Mouse (Mus musculus) lung, postnatal 10 days (tissue): Measurements from ENCODE around the gene Fnbp1.

Experiments
- DNase-seq: peaks from one replicate; pipeline ENCODE4 v3.0.0; 2021

The Fnbp1 gene

DNA sequence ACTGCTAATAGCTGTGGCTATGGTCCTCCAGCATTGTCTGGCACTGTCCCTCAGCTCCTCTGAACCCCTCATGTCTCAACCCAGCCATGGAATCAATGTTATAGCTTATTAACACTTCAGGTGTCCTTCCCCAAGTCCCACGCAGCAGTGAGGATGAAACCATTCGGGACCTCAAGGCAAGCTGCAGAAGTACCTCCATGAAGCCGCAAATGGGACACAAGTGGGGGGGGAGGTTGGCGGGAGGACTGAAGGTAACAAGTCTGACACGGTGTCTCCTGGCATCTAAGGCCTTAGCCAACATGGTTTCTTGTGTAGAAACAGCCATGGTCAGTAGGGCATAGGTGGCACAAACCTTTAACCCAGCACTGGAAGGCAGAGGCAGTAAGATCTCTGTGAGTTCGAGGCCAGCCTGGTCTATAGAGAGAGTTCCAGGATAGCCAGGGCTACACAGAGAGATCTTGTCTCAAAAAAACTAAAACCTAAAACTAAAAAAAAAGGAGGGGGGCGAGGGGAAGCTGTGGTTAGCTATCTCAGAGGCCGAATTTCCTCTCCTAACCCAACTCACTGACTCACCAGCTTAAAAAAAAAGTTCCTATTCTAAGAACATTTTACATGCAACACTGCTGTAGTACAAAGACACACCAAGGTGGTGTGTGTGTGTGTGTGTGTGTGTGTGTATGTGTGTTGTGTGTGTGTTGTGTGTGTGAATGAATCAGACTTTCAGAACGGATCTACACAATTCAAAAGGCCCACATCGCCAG, 79.8 kb downstream of the Fnbp1 start:
- no peak for DNase-seq

DNA sequence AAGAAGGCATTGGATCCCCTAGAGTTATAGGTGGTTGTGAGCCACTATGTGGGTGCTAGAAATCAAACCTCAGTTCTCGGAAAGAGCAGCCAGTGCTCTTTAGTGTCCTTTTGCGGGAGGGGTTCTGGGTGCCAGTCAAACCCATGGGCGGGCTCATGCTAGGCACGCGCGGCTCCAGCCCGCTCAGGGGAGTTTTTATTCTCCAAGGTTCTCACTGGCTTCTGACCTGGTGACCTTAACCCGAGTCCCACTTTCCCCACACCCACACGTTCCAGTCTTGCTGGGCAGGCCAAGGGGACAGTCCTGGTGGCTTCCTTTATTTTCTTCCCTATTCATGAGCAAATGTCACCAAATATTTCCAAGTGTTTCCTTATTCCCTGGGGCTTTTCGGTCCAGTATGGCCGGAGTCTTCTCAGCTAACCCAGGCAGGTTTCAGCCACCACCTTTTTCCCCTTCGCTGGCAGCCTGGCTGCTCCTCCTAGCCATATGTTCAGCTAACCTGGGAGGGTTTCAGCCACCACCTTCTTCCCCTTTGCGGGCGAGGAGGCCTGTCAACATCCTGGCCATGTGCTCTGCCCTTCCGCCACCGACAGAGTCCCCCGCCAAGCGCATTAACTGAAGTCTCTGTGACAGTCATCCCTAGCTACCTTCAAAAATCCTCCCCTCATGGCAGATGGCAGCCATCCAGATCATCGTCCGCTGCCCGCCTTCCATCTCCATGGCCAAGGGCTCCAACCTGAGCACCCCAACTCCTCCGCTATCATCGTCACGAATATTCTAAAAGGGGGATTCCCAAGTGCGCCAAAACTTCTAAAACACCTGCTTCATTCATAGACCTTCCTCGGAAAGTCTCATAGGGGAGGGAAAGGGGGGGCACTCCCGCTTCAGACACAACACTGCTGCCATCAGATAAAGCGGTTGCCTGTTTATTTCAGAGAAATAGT, 80.7 kb downstream of the Fnbp1 start:
- peak; percentile 23 for DNase-seq

DNA sequence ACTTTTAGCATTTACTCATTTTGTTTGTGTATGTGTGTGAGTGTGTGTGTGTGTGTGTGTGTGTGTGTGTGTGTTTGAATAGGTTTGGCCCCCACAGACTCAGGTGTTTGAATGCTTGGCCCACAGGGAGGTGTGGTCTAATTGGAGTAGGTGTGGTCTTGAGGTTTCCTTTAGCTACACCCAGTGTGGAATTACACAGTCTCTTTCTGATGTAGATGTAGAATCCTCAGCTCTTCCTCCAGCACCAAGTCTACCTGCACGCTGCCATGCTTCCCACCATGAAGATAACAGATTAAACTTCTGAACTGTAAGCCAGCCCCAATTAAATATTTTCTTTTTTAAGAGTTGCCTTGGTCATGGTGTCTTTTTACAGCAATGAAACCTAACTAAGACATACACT, 81.5 kb downstream of the Fnbp1 start:
- DNase-seq = no peak

DNA sequence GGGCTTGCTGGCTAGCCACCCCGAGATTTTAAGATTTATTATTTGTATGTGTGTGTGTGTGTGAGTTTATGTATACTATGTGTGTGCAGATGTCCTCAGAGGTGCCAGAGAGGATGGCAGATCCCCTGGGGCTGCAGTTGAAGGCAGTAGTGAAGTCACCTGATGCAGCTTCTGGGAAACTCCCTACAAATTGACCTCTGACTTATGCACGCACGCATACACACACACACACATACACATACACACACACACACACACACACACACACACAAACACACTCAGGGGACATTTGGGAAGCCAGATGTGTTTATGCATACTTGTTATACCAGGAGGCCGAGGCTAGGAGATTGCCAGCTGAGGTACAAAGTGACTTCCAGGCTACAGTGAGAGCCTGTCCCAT, 83.4 kb downstream of the Fnbp1 start:
- no peak for DNase-seq

DNA sequence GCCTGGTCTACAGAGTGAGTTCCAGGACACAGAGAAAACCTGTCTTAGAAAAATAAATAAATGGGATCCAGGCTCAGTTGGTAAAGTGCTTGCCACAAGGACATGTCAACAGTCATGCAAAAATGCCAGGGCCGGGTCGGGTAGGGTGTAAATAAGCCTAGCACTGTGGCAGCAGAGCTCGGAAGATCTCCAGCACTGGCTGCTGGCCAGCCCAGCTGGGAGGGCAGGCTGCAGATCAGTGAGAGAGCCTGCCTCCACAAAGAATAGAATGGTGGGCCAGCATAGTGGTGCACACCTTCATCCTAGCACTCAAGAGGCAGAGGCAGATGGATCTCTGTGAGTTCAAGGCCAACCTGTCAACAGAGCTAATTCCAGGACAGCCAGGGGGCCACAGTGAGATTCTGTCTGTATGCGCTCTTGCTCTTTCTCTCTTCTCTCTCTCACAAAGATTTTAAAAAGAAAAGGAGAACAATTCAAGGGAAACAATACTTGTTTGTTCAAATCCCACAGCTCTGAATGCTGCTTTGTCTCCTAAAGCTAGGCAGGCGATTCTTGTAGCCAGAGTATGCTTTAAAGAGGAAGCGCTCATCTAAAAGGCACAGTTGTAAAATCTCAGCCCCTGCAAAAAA, 84.1 kb downstream of the Fnbp1 start:
- DNase-seq = no peak

DNA sequence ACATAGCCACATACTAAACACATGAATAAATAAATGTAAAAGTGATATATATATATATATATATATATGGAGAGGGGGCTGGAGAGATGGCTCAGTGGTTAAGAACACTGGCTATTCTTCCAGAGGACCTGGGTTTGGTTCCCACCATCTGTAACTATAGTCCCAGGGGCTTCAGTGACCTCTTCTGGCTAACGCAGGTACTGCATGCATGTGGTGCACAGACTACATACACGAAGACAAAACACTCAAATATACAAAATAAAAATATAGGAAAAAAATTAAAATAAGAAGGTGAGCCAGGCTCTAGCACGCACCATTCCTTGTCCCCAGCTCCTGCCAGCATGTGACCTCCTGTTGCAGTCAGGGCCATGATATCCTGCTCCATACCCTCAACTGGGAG, 85.7 kb downstream of the Fnbp1 start:
- DNase-seq = no peak

DNA sequence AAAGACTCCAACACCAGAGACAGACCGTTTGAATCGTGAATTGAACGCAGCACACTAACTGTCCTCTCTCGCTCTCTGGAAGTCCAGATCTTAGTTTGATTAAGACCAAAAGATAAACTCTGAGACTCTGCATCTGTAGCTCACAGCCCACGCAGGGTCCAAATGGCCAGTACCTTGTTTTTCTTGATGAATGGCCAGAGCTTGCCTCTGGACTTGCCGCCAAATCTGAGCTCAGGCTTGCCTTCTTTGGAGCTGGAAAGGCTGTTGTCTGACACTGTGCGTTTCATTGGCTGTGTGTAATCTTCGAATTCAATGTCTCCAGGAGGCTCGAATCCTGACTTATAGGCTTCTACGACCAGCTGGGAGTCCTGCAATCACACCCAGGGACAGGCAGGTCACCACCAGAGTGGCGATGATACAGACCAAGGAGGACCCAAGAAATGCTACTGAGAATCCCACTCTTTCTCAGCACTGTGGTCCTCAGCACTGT, 87.9 kb downstream of the Fnbp1 start:
- DNase-seq = no peak

DNA sequence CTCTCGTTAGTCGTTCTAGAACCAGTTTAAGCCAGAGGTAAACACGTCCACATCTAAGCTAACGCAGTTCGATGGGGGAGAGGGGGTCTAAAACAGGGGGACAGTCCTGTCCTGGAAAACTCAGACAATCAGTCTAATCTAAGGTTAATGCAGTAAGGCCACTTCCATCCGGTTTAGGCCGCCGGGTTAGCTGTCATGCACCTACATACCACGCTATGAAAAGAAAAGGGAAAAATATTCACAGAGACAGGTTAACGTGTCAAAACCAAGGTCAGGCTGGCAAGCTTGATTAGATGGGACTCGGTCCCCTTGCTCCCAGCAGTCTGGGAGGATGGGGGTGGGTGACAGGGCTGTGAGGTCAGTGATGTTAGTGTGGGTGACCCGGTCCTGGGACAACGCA, 88.4 kb downstream of the Fnbp1 start:
- DNase-seq = no peak

DNA sequence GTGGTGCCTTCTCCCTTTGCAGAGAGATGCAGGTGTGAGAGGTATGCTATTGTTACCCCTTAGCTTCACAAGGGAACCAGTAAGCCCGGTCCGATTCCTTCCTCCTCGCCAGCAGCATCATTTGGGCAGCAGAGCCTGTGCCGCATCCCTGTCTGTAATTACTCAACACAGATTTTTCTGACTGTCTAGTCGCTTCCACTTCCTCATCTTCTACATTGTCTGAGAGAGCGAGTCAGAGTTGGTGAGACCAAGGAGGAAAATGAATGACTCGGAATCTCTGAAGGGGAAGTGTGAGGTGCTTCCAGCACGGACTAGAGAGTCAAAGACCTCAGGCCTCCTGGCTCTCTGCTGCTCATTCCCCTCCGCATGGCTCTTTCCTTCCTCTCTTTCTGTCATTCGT, 89.4 kb downstream of the Fnbp1 start:
- no peak for DNase-seq

DNA sequence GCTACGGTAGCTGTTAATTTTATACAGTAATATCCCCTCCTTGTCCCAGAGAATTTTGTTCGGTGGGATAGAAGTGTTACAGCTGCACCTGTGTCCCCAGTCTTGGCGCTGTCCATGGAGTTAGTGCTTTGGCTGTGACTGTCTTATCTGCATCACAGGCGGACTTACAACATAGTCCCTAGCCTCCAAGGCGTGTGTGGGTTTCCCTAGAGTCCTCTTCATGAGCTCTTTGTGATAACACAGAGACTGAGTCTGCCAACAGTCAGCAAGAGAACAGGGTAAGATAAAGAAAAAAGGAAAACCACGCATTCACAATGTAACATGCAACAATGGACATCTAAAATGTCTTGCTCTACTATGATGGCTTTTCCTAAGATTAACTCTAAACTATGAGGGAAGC, 93.8 kb downstream of the Fnbp1 start:
- DNase-seq = no peak

DNA sequence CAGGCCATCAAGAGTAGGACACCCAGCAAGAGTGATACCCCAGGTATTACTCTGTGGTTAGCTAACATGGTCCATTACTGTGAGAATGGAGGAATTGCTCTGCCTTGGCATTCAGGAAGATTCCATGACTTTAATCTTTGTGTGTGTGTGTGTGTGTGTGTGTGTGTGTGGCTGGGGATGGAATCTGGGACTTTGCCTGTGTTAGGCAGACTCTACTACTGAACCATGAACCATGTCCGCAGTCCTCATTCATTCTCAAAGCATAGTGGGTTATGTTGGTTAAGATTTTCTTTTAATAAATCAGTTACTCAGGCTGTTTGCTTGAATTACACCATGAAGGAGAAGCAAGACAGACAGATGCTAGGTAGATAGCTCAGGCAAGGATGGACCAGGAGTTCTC, 98.0 kb downstream of the Fnbp1 start:
- DNase-seq = no peak

DNA sequence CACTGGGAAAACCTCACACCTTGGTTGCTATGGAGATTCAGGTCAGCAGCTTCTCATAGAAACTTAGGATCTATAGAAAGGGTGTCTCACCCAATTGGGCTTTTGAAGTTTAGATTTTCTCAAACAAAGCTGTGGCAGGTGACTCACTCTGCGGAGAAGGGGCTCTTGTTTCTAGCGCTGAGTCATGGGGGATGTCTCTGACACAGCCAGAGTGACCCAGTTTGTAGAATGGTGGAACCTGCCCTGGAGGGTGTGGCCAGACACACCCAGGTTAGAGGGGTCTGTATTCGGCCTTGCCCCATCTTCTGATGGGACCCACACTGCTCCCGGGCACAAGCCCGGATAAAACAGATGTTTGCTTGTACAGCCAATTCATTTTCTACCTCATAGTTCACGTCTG, 98.9 kb downstream of the Fnbp1 start:
- no peak for DNase-seq

DNA sequence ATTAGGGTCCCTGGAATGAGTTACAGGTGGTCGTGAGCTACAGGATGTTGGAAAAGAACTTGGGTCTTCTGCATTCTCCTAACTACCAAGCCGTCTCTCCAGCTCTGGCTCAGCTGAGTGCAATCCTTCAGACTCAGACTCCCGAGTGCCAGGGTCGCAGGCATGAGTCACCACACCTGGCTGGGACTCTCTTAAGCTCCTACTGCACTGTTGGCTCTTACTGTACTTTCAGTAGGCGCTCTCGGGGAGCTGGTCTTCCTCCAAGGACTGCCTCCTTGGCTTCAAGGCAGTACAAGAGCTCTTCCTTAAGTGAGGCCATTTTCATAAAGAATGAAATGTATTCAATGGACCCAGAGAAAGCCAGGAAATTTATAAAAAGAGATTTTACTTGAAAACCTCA, 100.4 kb downstream of the Fnbp1 start:
- DNase-seq = no peak

DNA sequence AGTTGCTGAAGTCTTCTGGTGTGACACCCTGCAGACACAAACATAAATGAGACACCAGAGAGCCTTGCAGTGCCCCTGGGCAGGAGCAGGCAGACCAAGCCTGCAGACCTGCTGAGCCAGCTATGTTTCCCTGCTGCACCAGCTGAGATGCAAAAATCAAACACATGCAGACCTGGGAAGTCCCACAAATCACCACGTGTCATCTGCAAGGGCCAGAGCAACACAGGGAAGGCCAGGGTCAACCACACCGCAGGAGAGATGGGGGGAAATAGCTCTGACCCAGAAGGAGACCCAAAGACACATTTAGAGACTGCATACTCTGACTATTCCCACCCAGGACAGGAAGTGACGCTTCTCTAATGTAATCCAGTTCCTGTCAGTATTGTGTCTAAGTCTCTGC, 101.3 kb downstream of the Fnbp1 start:
- DNase-seq = no peak

DNA sequence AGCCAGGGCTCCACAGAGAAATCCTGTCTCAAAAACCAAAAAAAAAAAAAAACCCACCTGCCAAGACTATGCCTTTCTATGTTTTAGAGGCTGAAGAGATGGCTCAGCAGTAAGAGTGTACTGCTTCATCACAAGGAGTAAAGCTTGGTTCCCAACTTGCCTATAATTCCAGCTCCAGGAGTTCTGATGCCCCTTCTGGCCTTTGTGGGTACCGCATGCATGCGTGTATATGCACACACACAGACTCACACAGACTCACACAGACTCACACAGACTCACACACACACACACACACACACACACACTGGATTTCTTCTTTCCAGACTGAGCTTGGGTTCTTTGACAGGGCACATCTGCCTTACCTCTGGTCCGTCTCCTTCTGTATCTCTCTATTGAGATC, 101.8 kb downstream of the Fnbp1 start:
- DNase-seq = no peak

DNA sequence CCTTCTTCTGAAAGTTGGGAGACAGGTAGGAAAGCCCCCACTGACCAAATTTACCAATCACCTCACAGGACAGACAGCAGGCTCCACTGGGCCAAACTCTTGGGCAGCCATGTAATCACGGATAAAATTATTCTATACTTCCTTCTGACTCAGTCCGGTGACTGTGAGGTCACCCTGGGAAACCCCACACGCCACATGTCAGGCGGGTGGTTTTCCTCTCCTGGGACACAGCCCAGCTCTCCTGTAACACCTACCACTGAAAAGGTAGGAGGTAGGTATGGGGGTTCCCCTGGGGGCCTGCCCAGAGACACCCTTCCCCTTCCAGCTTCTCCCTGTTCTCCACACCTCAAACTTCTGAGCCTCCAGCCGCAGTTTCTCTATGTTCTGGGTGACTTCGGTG, 105.0 kb downstream of the Fnbp1 start:
- no peak for DNase-seq

DNA sequence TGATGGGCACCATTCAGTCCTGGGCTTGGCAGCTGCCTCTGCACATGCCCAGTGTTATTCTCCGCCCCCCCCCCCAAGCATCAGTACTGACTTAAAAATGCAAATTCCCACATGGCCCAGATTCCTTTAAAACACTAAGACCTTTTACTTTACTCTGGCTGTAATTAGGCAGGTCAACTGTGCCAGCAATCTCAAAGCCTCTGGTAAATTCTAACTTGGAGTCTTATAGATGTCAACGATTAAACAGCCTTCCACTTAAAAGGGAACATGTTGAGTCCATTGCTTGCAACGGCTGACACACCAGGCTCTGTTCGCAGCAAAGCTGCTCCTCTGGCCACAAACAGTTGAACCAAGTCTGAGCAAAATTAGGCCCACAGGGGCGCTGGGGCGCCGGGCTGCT, 109.8 kb downstream of the Fnbp1 start:
- DNase-seq = no peak

DNA sequence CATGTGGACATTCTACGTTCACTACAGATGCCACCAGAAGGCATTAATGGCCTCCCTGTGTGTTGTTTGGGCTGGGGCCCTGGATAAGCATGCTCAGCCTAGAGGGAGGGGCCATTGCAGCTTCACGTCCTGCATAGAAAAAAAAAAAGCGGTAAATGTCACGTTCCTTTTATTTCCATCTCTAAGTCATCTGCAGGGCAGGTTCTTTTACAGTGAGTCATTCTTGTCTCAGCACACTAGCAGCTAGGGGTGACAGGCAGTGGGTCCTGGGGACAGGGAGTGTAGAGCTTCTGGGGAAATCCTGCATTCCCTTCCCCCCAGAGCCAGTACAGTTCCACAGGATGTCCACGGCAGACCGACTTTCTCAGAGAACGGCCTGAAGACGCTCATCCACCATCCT, 115.2 kb downstream of the Fnbp1 start:
- no peak for DNase-seq

DNA sequence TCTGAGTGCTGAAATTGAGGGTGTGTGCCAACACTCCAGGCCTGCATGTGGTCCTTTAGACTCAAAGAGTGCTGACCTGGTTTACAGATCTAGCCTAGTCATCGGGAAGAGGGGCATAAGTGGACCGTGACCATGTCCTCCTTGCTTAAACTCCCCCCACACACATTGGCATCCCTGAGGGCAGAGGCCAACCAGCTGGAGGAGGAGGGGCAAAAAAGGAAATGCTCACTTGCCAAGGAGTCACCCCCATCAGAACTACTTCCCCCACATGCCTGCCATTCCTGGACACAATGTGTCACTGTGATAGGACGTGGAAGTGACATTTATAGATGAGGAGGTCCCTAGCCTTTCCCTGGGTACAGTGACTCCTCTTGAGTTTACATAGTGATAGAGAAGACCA, 116.3 kb downstream of the Fnbp1 start:
- DNase-seq = no peak

DNA sequence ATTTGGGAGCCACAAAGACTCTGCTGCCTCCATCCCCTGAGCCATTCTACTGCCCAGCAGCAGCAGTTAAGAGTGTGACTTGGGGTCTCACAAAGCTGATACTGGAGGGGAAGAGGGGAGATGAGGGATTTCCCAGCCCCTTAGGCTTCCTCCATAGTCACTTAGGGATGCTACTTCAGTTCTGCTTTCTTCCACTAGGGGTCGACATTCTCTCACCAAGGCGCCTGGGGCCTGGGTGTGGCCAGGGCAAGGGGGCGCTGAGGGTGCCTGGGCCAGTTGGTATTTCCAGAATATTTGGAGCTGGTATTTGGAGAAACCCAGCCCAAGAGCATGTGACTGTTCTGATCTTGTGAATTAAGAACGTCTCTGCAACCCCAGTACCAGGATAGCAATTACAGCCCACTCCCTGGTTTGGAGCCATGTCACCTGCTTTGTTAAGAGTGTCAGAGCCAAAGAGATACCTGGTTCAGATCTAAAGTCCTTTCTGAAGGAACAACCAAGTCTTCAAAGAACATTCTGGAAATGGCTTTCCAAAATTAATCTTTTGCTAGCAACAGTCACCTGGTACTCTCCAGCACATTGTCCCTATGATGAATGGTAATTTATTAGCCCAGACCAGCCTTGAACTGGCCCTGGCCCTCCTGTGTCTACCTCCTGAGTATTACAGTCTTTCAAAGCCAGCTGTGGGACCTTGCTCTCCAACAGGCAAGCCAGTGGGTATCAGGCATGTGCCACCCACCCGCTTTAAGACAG, 117.0 kb downstream of the Fnbp1 start:
- DNase-seq = peak; percentile 80

DNA sequence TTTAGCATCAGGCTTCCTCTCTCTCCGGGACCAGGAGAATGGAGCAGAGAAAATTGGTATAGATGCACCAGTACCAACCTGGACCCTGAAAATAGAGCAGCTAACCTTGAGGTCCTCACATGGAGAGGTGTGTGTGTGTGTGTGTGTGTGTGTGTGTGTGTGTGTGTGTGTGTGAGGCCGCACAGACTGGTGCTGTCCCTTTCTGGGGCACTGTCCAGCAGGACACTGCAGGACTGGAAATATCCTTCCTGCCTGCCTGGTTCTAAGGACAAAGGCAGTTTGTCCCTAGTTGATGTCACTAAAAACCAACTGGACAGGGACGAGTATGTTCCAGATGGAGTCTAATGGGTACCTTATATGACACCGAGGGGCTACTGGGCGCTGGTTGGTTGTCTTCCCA, 117.9 kb downstream of the Fnbp1 start:
- DNase-seq = no peak

DNA sequence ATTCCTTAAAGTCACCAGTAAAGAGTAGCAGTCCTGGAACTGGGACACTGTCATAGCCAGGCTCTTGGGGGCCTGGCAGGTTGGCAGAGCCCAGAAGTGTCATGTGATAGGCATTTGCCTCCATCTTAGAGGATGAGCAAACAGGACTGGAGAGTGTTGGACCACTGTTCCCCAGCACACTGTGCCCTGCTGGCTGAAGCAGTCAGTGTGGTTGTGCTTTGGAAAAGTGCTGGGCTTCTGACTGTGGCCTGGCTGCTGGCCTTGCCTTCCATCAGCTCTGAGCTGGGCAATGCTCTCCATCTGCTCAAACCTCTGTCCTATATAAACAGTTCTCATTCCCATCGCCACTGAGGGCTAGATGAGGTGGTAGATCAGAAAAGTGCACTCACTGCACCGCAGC, 121.6 kb downstream of the Fnbp1 start:
- no peak for DNase-seq

DNA sequence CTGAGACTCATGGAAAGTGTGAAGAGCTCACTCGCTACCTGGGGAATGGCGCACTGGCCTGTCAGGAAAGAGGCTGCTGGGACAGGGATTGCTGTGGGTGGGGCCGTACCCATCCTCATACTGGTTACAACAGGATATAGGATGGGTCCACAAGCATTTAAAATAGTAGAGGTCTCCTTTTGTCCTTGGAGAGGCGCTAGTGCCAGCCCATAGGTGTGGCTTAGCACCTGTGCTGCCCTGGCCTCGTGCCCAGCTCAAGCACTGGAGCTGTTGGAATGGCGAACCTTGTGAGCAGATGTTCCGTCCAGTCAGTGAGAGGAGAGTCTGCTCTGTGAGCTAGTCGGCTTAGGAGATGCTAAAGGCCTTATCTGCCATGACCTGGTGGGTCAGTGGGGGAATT, 122.8 kb downstream of the Fnbp1 start:
- DNase-seq = no peak
